Mouse (Mus musculus): ENCODE data around the gene Eri3. TPM values are rescaled to one million over a fixed set of nuclear protein-coding genes. Genes with fewer than 3 reads are reported as not detected.
A peak's percentile ranks its signal among the peaks of the same experiment; 100 is the strongest.

Gene Eri3
- polyA plus RNA-seq, 1 experiment: 141 TPM

DNA sequence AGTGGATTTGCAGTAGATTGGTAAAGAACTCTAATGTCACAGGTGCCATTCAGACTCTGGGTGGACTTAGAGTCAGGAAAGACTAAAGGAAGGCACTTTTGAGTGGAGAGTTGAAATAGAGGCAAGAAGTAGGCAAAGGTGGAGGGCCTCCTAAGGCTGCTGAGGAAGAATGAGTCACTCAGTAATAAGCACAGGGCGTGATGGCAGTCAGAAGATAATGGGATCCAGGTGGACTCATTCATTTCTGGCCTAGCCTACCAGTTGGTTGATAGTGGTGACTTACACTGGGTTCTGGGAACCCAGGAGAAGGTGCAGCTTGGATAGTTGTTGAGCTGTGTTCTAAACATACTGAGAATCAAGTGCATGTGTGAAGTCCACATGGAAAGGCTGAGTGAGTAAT, 91.6 kb downstream of the Eri3 start:
- TF ChIP-seq CTCF (IDR thresholded peaks at IDR 0.05; ENCODE audit: borderline replicate concordance, insufficient read depth, low read depth, low read length) (no peak), POLR2A (IDR thresholded peaks at IDR 0.05; ENCODE audit: borderline replicate concordance, insufficient read depth, low read length) (no peak)
- Histone ChIP-seq H3K4me1 (ENCODE audit: control insufficient read depth, insufficient read depth, low read length) (peaks cover 24% of the 10 kb centered on the region), H3K27me3 (ENCODE audit: control insufficient read depth, insufficient read depth, low read length) (no peaks in the 10 kb centered on the region), H3K4me3 (replicated peaks; ENCODE audit: insufficient read depth, low read depth, low read length) (no peak overlapping the region), H3K27ac (ENCODE audit: insufficient read depth, low read length) (no peak overlapping the region)
- DNase-seq: no peak
- WGBS: 68% methylated on average over 1 of the region's 1 CpGs

- WGBS: 3% methylated on average over 22 of the region's 22 CpGs
- peak overlapping the region; percentile 39 for H3K4me3 ChIP-seq (replicated peaks; ENCODE audit: insufficient read depth, low read depth, low read length)
- DNase-seq: peak; percentile 87 to 91
- H3K27ac ChIP-seq (ENCODE audit: insufficient read depth, low read length): peak overlapping the region; percentile 80
- H3K27me3 ChIP-seq (ENCODE audit: control insufficient read depth, insufficient read depth, low read length): no peaks in the 10 kb centered on the region
- peaks cover 36% of the 10 kb centered on the region for H3K4me1 ChIP-seq (ENCODE audit: control insufficient read depth, insufficient read depth, low read length)
- TF ChIP-seq CTCF (IDR thresholded peaks at IDR 0.05; ENCODE audit: borderline replicate concordance, insufficient read depth, low read depth, low read length) (no peak), POLR2A (IDR thresholded peaks at IDR 0.05; ENCODE audit: borderline replicate concordance, insufficient read depth, low read length) (no peak)
Measured at GRCm38 (mm10) chr4:117645031-117645435, 94.9 kb downstream of the Eri3 start.

GRCm38 (mm10) chr4:117645859-117646258, 95.7 kb downstream of the Eri3 start:
- Histone ChIP-seq H3K27ac (ENCODE audit: insufficient read depth, low read length) (peak overlapping the region; percentile 80), H3K4me3 (replicated peaks; ENCODE audit: insufficient read depth, low read depth, low read length) (peak overlapping the region; percentile 39), H3K27me3 (ENCODE audit: control insufficient read depth, insufficient read depth, low read length) (no peaks in the 10 kb centered on the region), H3K4me1 (ENCODE audit: control insufficient read depth, insufficient read depth, low read length) (peaks cover 36% of the 10 kb centered on the region)
- no peak for TF ChIP-seq POLR2A (IDR thresholded peaks at IDR 0.05; ENCODE audit: borderline replicate concordance, insufficient read depth, low read length)
- TF ChIP-seq CTCF (IDR thresholded peaks at IDR 0.05; ENCODE audit: borderline replicate concordance, insufficient read depth, low read depth, low read length): no peak
- WGBS: 53% methylated on average over 2 of the region's 2 CpGs
- peak in 1 of 2 experiments; percentile 29 for DNase-seq

- WGBS: 36% methylated on average over 8 of the region's 8 CpGs
- Histone ChIP-seq H3K27ac (ENCODE audit: insufficient read depth, low read length) (no peak overlapping the region), H3K27me3 (ENCODE audit: control insufficient read depth, insufficient read depth, low read length) (no peaks in the 10 kb centered on the region), H3K4me3 (replicated peaks; ENCODE audit: insufficient read depth, low read depth, low read length) (no peak overlapping the region), H3K4me1 (ENCODE audit: control insufficient read depth, insufficient read depth, low read length) (peaks cover 37% of the 10 kb centered on the region)
- no peak for DNase-seq
- TF ChIP-seq CTCF (IDR thresholded peaks at IDR 0.05; ENCODE audit: borderline replicate concordance, insufficient read depth, low read depth, low read length) (no peak), POLR2A (IDR thresholded peaks at IDR 0.05; ENCODE audit: borderline replicate concordance, insufficient read depth, low read length) (no peak)
Measured at GRCm38 (mm10) chr4:117646496-117646895, 96.3 kb downstream of the Eri3 start.

DNA sequence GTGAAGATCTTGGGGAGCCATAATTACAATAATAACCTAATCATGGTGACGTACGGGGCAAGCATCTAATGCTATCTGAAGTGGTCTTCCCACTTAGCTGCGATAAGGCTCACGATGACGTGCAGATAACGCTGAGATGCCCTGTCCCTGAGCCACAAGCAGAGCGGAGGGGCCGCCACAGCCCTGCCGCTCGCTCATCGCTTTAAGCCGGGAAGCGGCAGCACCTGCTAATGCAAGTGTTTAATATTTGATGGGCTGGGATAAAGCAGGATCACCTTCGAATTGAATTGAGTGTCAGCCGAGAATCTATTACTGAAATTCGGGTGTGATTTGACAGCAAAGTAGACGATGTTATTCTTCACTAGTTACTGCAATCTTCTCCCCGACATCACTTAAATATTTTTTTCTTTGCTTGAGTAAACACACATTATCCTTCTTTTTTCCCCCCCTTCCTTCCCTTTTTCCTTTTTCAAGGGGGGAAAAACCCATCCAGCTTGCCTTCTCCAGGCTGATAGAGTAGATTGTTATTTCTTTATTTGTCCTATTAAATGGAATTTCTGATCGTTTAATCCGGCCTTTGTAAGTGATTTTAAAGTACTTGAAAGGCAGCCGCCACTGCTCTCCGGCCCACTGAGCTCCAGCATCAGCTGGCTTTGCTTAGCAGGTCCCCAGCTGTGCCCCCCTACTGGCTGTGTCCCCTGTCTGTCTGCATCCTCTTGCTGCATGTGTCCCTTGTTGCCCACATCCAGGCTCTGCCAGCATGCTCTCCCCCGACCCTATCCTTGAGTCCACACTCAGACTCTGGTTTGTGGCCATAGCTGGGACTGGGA, 97.0 kb downstream of the Eri3 start:
- no peak for DNase-seq
- Histone ChIP-seq H3K4me3 (replicated peaks; ENCODE audit: insufficient read depth, low read depth, low read length) (no peak overlapping the region), H3K4me1 (ENCODE audit: control insufficient read depth, insufficient read depth, low read length) (peaks cover 43% of the 10 kb centered on the region), H3K27me3 (ENCODE audit: control insufficient read depth, insufficient read depth, low read length) (no peaks in the 10 kb centered on the region), H3K27ac (ENCODE audit: insufficient read depth, low read length) (no peak overlapping the region; the same call in 1 of the 2 replicates)
- TF ChIP-seq CTCF (IDR thresholded peaks at IDR 0.05; ENCODE audit: borderline replicate concordance, insufficient read depth, low read depth, low read length) (no peak), POLR2A (IDR thresholded peaks at IDR 0.05; ENCODE audit: borderline replicate concordance, insufficient read depth, low read length) (no peak)
- 76% methylated on average over 23 of the region's 23 CpGs for WGBS

GRCm38 (mm10) chr4:117651626-117652101, 101.5 kb downstream of the Eri3 start:
- H3K27ac ChIP-seq (ENCODE audit: insufficient read depth, low read length): no peak overlapping the region
- peak in 1 of 2 experiments; percentile 51 for DNase-seq
- no peaks in the 10 kb centered on the region for H3K27me3 ChIP-seq (ENCODE audit: control insufficient read depth, insufficient read depth, low read length)
- peaks cover 39% of the 10 kb centered on the region for H3K4me1 ChIP-seq (ENCODE audit: control insufficient read depth, insufficient read depth, low read length)
- 72% methylated on average over 8 of the region's 8 CpGs for WGBS
- no peak for TF ChIP-seq CTCF (IDR thresholded peaks at IDR 0.05; ENCODE audit: borderline replicate concordance, insufficient read depth, low read depth, low read length)
- TF ChIP-seq POLR2A (IDR thresholded peaks at IDR 0.05; ENCODE audit: borderline replicate concordance, insufficient read depth, low read length): no peak
- no peak overlapping the region for H3K4me3 ChIP-seq (replicated peaks; ENCODE audit: insufficient read depth, low read depth, low read length)

GRCm38 (mm10) chr4:117652727-117653126, 102.6 kb downstream of the Eri3 start:
- TF ChIP-seq POLR2A (IDR thresholded peaks at IDR 0.05; ENCODE audit: borderline replicate concordance, insufficient read depth, low read length) (no peak), CTCF (IDR thresholded peaks at IDR 0.05; ENCODE audit: borderline replicate concordance, insufficient read depth, low read depth, low read length) (no peak)
- Histone ChIP-seq H3K27me3 (ENCODE audit: control insufficient read depth, insufficient read depth, low read length) (no peaks in the 10 kb centered on the region), H3K4me3 (replicated peaks; ENCODE audit: insufficient read depth, low read depth, low read length) (no peak overlapping the region), H3K27ac (ENCODE audit: insufficient read depth, low read length) (no peak overlapping the region), H3K4me1 (ENCODE audit: control insufficient read depth, insufficient read depth, low read length) (peaks cover 30% of the 10 kb centered on the region)
- WGBS: 94% methylated on average over 5 of the region's 5 CpGs
- DNase-seq: no peak

All from cerebellum, adult 2 months (tissue).